Mouse (Mus musculus) heart, postnatal 4 days (tissue): Measurements from ENCODE around the gene Mcm5. TPM values are rescaled to one million over a fixed set of nuclear protein-coding genes. Genes with fewer than 3 reads are reported as not detected.

ENCODE experiments used
- DNase-seq: peaks from one replicate; pipeline ENCODE4 v3.0.0; 2021
- total RNA-seq, 2 experiments: library from RNA; stranded (reverse); gene quantifications; 2 replicates each; pipeline ENCODE4 v1.2.3; 2021

Mcm5 gene
- total RNA-seq, 2 experiments from 2014 or later = 68.7 to 69.5 TPM

GRCm38 (mm10) chr8:75102956-75103355 lies 6.4 kb upstream of the Mcm5 start:
- no peak for DNase-seq

- DNase-seq = no peak
Measured at GRCm38 (mm10) chr8:75103376-75103878, 5.9 kb upstream of the Mcm5 start.

- peak; percentile 89 for DNase-seq
Measured at GRCm38 (mm10) chr8:75108527-75109235, 688 bp upstream of the Mcm5 start.

- DNase-seq = no peak
Measured at GRCm38 (mm10) chr8:75110093-75110492, 724 bp downstream of the Mcm5 start.

GRCm38 (mm10) chr8:75118505-75118904 lies 9.1 kb downstream of the Mcm5 start:
- DNase-seq = no peak

- DNase-seq = no peak
Measured at GRCm38 (mm10) chr8:75119287-75119686, 9.9 kb downstream of the Mcm5 start.

- DNase-seq = no peak
Measured at GRCm38 (mm10) chr8:75119747-75120146, 10.4 kb downstream of the Mcm5 start.

- no peak for DNase-seq
Measured at GRCm38 (mm10) chr8:75127406-75127805, 18.0 kb downstream of the Mcm5 start.

GRCm38 (mm10) chr8:75132485-75132884 lies 23.1 kb downstream of the Mcm5 start:
- DNase-seq = peak; percentile 71

GRCm38 (mm10) chr8:75133399-75133798 lies 24.0 kb downstream of the Mcm5 start:
- no peak for DNase-seq

- peak; percentile 74 for DNase-seq
Measured at GRCm38 (mm10) chr8:75134603-75135391, 25.4 kb downstream of the Mcm5 start.

- DNase-seq = no peak
Measured at GRCm38 (mm10) chr8:75135756-75136155, 26.4 kb downstream of the Mcm5 start.

GRCm38 (mm10) chr8:75136256-75136655 lies 26.9 kb downstream of the Mcm5 start:
- DNase-seq = no peak

GRCm38 (mm10) chr8:75137536-75137935 lies 28.2 kb downstream of the Mcm5 start:
- DNase-seq = no peak

GRCm38 (mm10) chr8:75150911-75151610 lies 41.7 kb downstream of the Mcm5 start:
- DNase-seq = no peak

- no peak for DNase-seq
Measured at GRCm38 (mm10) chr8:75151743-75152142, 42.4 kb downstream of the Mcm5 start.

GRCm38 (mm10) chr8:75152505-75153082 lies 43.2 kb downstream of the Mcm5 start:
- DNase-seq = no peak

GRCm38 (mm10) chr8:75154855-75155478 lies 45.6 kb downstream of the Mcm5 start:
- DNase-seq = no peak

- DNase-seq = no peak
Measured at GRCm38 (mm10) chr8:75155740-75156322, 46.5 kb downstream of the Mcm5 start.

- DNase-seq = no peak
Measured at GRCm38 (mm10) chr8:75157471-75158230, 48.3 kb downstream of the Mcm5 start.

GRCm38 (mm10) chr8:75169363-75169762 lies 60.0 kb downstream of the Mcm5 start:
- peak; percentile 67 for DNase-seq
